Mouse (Mus musculus): ENCODE data around the gene Myo18a. TPM values are rescaled to one million over a fixed set of nuclear protein-coding genes. Genes with fewer than 3 reads are reported as not detected.
A peak's percentile ranks its signal among the peaks of the same experiment; 100 is the strongest.

Myo18a gene
- polyA plus RNA-seq, 1 experiment from 2014 or later, result 96.7 TPM

GRCm38 (mm10) chr11:77795216-77795615, 32.2 kb downstream of the Myo18a start:
- Histone ChIP-seq H3K9me3 (replicated peaks; ENCODE audit: control insufficient read depth, low read length) (no peaks in the 10 kb centered on the region), H3K9ac (ENCODE audit: low read depth, low read length) (no peak overlapping the region), H3K27ac (ENCODE audit: low read depth, low read length) (no peak overlapping the region), H3K4me1 (ENCODE audit: control insufficient read depth, insufficient read depth, low read length) (peaks cover 31% of the 10 kb centered on the region), H3K4me3 (ENCODE audit: low read depth, low read length) (no peak overlapping the region), H3K27me3 (ENCODE audit: control insufficient read depth, insufficient read depth, low read length) (no peaks in the 10 kb centered on the region), H3K36me3 (ENCODE audit: control insufficient read depth, insufficient read depth, low read length) (no peaks in the 10 kb centered on the region), H3K4me2 (no peak overlapping the region)
- ATAC-seq (replicated peaks; ENCODE audit: insufficient number of reproducible peaks, low FRiP score, low TSS enrichment), result no peak
- 69% methylated on average over 5 of the region's 5 CpGs for WGBS (ENCODE audit: insufficient replicate concordance)

GRCm38 (mm10) chr11:77800491-77800868, 37.4 kb downstream of the Myo18a start:
- Histone ChIP-seq H3K9me3 (replicated peaks; ENCODE audit: control insufficient read depth, low read length) (no peaks in the 10 kb centered on the region), H3K4me1 (ENCODE audit: control insufficient read depth, insufficient read depth, low read length) (peaks cover 34% of the 10 kb centered on the region), H3K27me3 (ENCODE audit: control insufficient read depth, insufficient read depth, low read length) (no peaks in the 10 kb centered on the region), H3K4me2 (peak overlapping the region; percentile 83), H3K36me3 (ENCODE audit: control insufficient read depth, insufficient read depth, low read length) (no peaks in the 10 kb centered on the region), H3K4me3 (ENCODE audit: low read depth, low read length) (peak overlapping the region; percentile 11), H3K9ac (ENCODE audit: low read depth, low read length) (peak overlapping the region; percentile 58), H3K27ac (ENCODE audit: low read depth, low read length) (peak overlapping the region; percentile 97)
- no peak for ATAC-seq (replicated peaks; ENCODE audit: insufficient number of reproducible peaks, low FRiP score, low TSS enrichment)
- 31% methylated on average over 9 of the region's 9 CpGs for WGBS (ENCODE audit: insufficient replicate concordance)

- H3K9ac ChIP-seq (ENCODE audit: low read depth, low read length), result peak overlapping the region; percentile 77
- 4% methylated on average over 15 of the region's 15 CpGs for WGBS (ENCODE audit: insufficient replicate concordance)
- no peaks in the 10 kb centered on the region for H3K9me3 ChIP-seq (replicated peaks; ENCODE audit: control insufficient read depth, low read length)
- no peaks in the 10 kb centered on the region for H3K27me3 ChIP-seq (ENCODE audit: control insufficient read depth, insufficient read depth, low read length)
- H3K36me3 ChIP-seq (ENCODE audit: control insufficient read depth, insufficient read depth, low read length), result no peaks in the 10 kb centered on the region
- H3K4me2 ChIP-seq, result peak overlapping the region; percentile 83
- ATAC-seq (replicated peaks; ENCODE audit: insufficient number of reproducible peaks, low FRiP score, low TSS enrichment), result peak; percentile 86
- H3K4me1 ChIP-seq (ENCODE audit: control insufficient read depth, insufficient read depth, low read length), result peaks cover 39% of the 10 kb centered on the region
- H3K4me3 ChIP-seq (ENCODE audit: low read depth, low read length), result peak overlapping the region; percentile 47
- peak overlapping the region; percentile 97 for H3K27ac ChIP-seq (ENCODE audit: low read depth, low read length)
These were observed 38.0 kb downstream of the Myo18a start for GRCm38 (mm10) chr11:77800869-77801701.

GRCm38 (mm10) chr11:77802341-77802865, 39.4 kb downstream of the Myo18a start:
- H3K4me2 ChIP-seq, result peak overlapping the region; percentile 83
- peak overlapping the region; percentile 47 for H3K4me3 ChIP-seq (ENCODE audit: low read depth, low read length)

GRCm38 (mm10) chr11:77806218-77806617, 43.2 kb downstream of the Myo18a start:
- H3K9me3 ChIP-seq (replicated peaks; ENCODE audit: control insufficient read depth, low read length), result no peaks in the 10 kb centered on the region
- no peaks in the 10 kb centered on the region for H3K27me3 ChIP-seq (ENCODE audit: control insufficient read depth, insufficient read depth, low read length)
- ATAC-seq (replicated peaks; ENCODE audit: insufficient number of reproducible peaks, low FRiP score, low TSS enrichment), result no peak
- H3K9ac ChIP-seq (ENCODE audit: low read depth, low read length), result no peak overlapping the region
- 11% methylated on average over 2 of the region's 2 CpGs for WGBS (ENCODE audit: insufficient replicate concordance)
- H3K36me3 ChIP-seq (ENCODE audit: control insufficient read depth, insufficient read depth, low read length), result 0 out of 2 replicates have a peak, but pooled peaks cover 2% of the 10 kb centered on the region
- H3K4me1 ChIP-seq (ENCODE audit: control insufficient read depth, insufficient read depth, low read length), result peaks cover 52% of the 10 kb centered on the region
- H3K4me3 ChIP-seq (ENCODE audit: low read depth, low read length), result no peak overlapping the region
- H3K4me2 ChIP-seq, result no peak overlapping the region
- peak overlapping the region; percentile 22; the same call in 1 of the 2 replicates for H3K27ac ChIP-seq (ENCODE audit: low read depth, low read length)

More at GRCm38 (mm10) chr11:77802341-77802865, 39.4 kb downstream of the Myo18a start:
- 45% methylated on average over 9 of the region's 9 CpGs for WGBS (ENCODE audit: insufficient replicate concordance)
- Histone ChIP-seq H3K36me3 (ENCODE audit: control insufficient read depth, insufficient read depth, low read length) (no peaks in the 10 kb centered on the region), H3K9me3 (replicated peaks; ENCODE audit: control insufficient read depth, low read length) (no peaks in the 10 kb centered on the region), H3K4me1 (ENCODE audit: control insufficient read depth, insufficient read depth, low read length) (peaks cover 47% of the 10 kb centered on the region), H3K9ac (ENCODE audit: low read depth, low read length) (peak overlapping the region; percentile 77), H3K27ac (ENCODE audit: low read depth, low read length) (peak overlapping the region; percentile 97), H3K27me3 (ENCODE audit: control insufficient read depth, insufficient read depth, low read length) (no peaks in the 10 kb centered on the region)
- ATAC-seq (replicated peaks; ENCODE audit: insufficient number of reproducible peaks, low FRiP score, low TSS enrichment), result no peak

- peak overlapping the region; percentile 22; the same call in 1 of the 2 replicates for H3K27ac ChIP-seq (ENCODE audit: low read depth, low read length)
- H3K4me1 ChIP-seq (ENCODE audit: control insufficient read depth, insufficient read depth, low read length), result peaks cover 47% of the 10 kb centered on the region
- ATAC-seq (replicated peaks; ENCODE audit: insufficient number of reproducible peaks, low FRiP score, low TSS enrichment), result no peak
These were observed 43.8 kb downstream of the Myo18a start for GRCm38 (mm10) chr11:77806855-77807254.

GRCm38 (mm10) chr11:77808051-77808465, 45.0 kb downstream of the Myo18a start:
- no peak for ATAC-seq (replicated peaks; ENCODE audit: insufficient number of reproducible peaks, low FRiP score, low TSS enrichment)
- H3K4me2 ChIP-seq, result no peak overlapping the region
- peak overlapping the region; percentile 19; the same call in 1 of the 2 replicates for H3K27ac ChIP-seq (ENCODE audit: low read depth, low read length)

More at GRCm38 (mm10) chr11:77806855-77807254, 43.8 kb downstream of the Myo18a start:
- Histone ChIP-seq H3K27me3 (ENCODE audit: control insufficient read depth, insufficient read depth, low read length) (no peaks in the 10 kb centered on the region), H3K9ac (ENCODE audit: low read depth, low read length) (no peak overlapping the region; the same call in 1 of the 2 replicates), H3K4me3 (ENCODE audit: low read depth, low read length) (no peak overlapping the region), H3K9me3 (replicated peaks; ENCODE audit: control insufficient read depth, low read length) (no peaks in the 10 kb centered on the region), H3K4me2 (0 out of 2 replicates have a peak overlapping the region, but pooled peaks have one; percentile 4), H3K36me3 (ENCODE audit: control insufficient read depth, insufficient read depth, low read length) (0 out of 2 replicates have a peak, but pooled peaks cover 2% of the 10 kb centered on the region)
- WGBS (ENCODE audit: insufficient replicate concordance), result 66% methylated on average over 6 of the region's 6 CpGs

GRCm38 (mm10) chr11:77809215-77809614, 46.2 kb downstream of the Myo18a start:
- Histone ChIP-seq H3K27ac (ENCODE audit: low read depth, low read length) (no peak overlapping the region), H3K36me3 (ENCODE audit: control insufficient read depth, insufficient read depth, low read length) (0 out of 2 replicates have a peak, but pooled peaks cover 2% of the 10 kb centered on the region), H3K9me3 (replicated peaks; ENCODE audit: control insufficient read depth, low read length) (no peaks in the 10 kb centered on the region), H3K9ac (ENCODE audit: low read depth, low read length) (no peak overlapping the region), H3K27me3 (ENCODE audit: control insufficient read depth, insufficient read depth, low read length) (no peaks in the 10 kb centered on the region), H3K4me3 (ENCODE audit: low read depth, low read length) (no peak overlapping the region), H3K4me1 (ENCODE audit: control insufficient read depth, insufficient read depth, low read length) (peaks cover 39% of the 10 kb centered on the region), H3K4me2 (no peak overlapping the region)
- WGBS (ENCODE audit: insufficient replicate concordance), result 73% methylated on average over 4 of the region's 4 CpGs
- ATAC-seq (replicated peaks; ENCODE audit: insufficient number of reproducible peaks, low FRiP score, low TSS enrichment), result no peak

More at GRCm38 (mm10) chr11:77808051-77808465, 45.0 kb downstream of the Myo18a start:
- Histone ChIP-seq H3K4me3 (ENCODE audit: low read depth, low read length) (no peak overlapping the region), H3K27me3 (ENCODE audit: control insufficient read depth, insufficient read depth, low read length) (no peaks in the 10 kb centered on the region), H3K36me3 (ENCODE audit: control insufficient read depth, insufficient read depth, low read length) (0 out of 2 replicates have a peak, but pooled peaks cover 2% of the 10 kb centered on the region), H3K4me1 (ENCODE audit: control insufficient read depth, insufficient read depth, low read length) (peaks cover 41% of the 10 kb centered on the region), H3K9ac (ENCODE audit: low read depth, low read length) (peak overlapping the region; percentile 2; the same call in 1 of the 2 replicates), H3K9me3 (replicated peaks; ENCODE audit: control insufficient read depth, low read length) (no peaks in the 10 kb centered on the region)
- 35% methylated on average over 5 of the region's 5 CpGs for WGBS (ENCODE audit: insufficient replicate concordance)

Data from heart, embryonic 11.5 days (tissue).